Mouse (Mus musculus): ENCODE results near the gene Prss8. TPM values are rescaled to one million over a fixed set of nuclear protein-coding genes. Genes with fewer than 3 reads are reported as not detected.
"Not testable (repeated sequence)": the region's sequence is repeated elsewhere in the genome, so short reads cannot be mapped to it uniquely, and the experiment has no call there.

Prss8 gene
- polyA plus RNA-seq, 1 experiment from 2014 or later, result 47.1 TPM

- H3K27ac ChIP-seq (ENCODE audit: low read depth, low read length), result no peak within 1 kb of the TSS
- no peak within 1 kb of the TSS for H3K9ac ChIP-seq (ENCODE audit: low read depth, low read length)
- H3K36me3 ChIP-seq (ENCODE audit: control insufficient read depth, insufficient read depth, low read length), result no peaks in the 10 kb centered on the region
- H3K27me3 ChIP-seq (ENCODE audit: control insufficient read depth, insufficient read depth, low read length), result peaks cover 23% of the 10 kb centered on the region; the same call in 1 of the 2 replicates
- 74% methylated on average over 6 of the region's 6 CpGs for WGBS
- ATAC-seq (ENCODE audit: low FRiP score, low TSS enrichment), result no peak
- H3K4me1 ChIP-seq (ENCODE audit: control insufficient read depth, insufficient read depth, low read length), result peaks cover 5% of the 10 kb centered on the region; the same call in 1 of the 2 replicates
- H3K4me2 ChIP-seq (replicated peaks; ENCODE audit: low read depth, low read length), result no peak within 1 kb of the TSS
- no peaks in the 10 kb centered on the region for H3K9me3 ChIP-seq (ENCODE audit: control insufficient read depth, low read length)
- no peak within 1 kb of the TSS for H3K4me3 ChIP-seq (ENCODE audit: low read length)
Observed at GRCm38 (mm10) chr7:127946470-127947023, 16.6 kb upstream of the Prss8 start, which contains the start of gene Prss36. Gene Prss36 (minus strand): TSS chr7:127946725.

- WGBS, result 8% methylated on average over 23 of the region's 23 CpGs
- peaks cover 23% of the 10 kb centered on the region; the same call in 1 of the 2 replicates for H3K27me3 ChIP-seq (ENCODE audit: control insufficient read depth, insufficient read depth, low read length)
- no peak overlapping the region for H3K4me3 ChIP-seq (ENCODE audit: low read length)
- peaks cover 5% of the 10 kb centered on the region; the same call in 1 of the 2 replicates for H3K4me1 ChIP-seq (ENCODE audit: control insufficient read depth, insufficient read depth, low read length)
- no peaks in the 10 kb centered on the region for H3K9me3 ChIP-seq (ENCODE audit: control insufficient read depth, low read length)
- 0 out of 2 replicates have a peak, but pooled peaks have one; percentile 46 for ATAC-seq (ENCODE audit: low FRiP score, low TSS enrichment)
- H3K36me3 ChIP-seq (ENCODE audit: control insufficient read depth, insufficient read depth, low read length), result no peaks in the 10 kb centered on the region
- H3K27ac ChIP-seq (ENCODE audit: low read depth, low read length), result no peak overlapping the region
- H3K9ac ChIP-seq (ENCODE audit: low read depth, low read length), result peak overlapping the region; percentile 31; the same call in 1 of the 2 replicates
- H3K4me2 ChIP-seq (replicated peaks; ENCODE audit: low read depth, low read length), result peak overlapping the region; percentile 24; the same call in 1 of the 2 replicates
Observed at GRCm38 (mm10) chr7:127944614-127945013, 14.7 kb upstream of the Prss8 start.

GRCm38 (mm10) chr7:127942097-127942496 is 12.2 kb upstream of the Prss8 start:
- peaks cover 23% of the 10 kb centered on the region; the same call in 1 of the 2 replicates for H3K27me3 ChIP-seq (ENCODE audit: control insufficient read depth, insufficient read depth, low read length)
- H3K4me1 ChIP-seq (ENCODE audit: control insufficient read depth, insufficient read depth, low read length); H3K9ac ChIP-seq (ENCODE audit: low read depth, low read length); H3K9me3 ChIP-seq (ENCODE audit: control insufficient read depth, low read length); H3K36me3 ChIP-seq (ENCODE audit: control insufficient read depth, insufficient read depth, low read length); ATAC-seq (ENCODE audit: low FRiP score, low TSS enrichment); H3K4me3 ChIP-seq (ENCODE audit: low read length); H3K27ac ChIP-seq (ENCODE audit: low read depth, low read length); H3K4me2 ChIP-seq (replicated peaks; ENCODE audit: low read depth, low read length): not testable (repeated sequence)
- 57% methylated on average over 2 of the region's 2 CpGs for WGBS

GRCm38 (mm10) chr7:127936216-127936884 is 6.4 kb upstream of the Prss8 start:
- WGBS, result 55% methylated on average over 18 of the region's 18 CpGs
- H3K4me2 ChIP-seq (replicated peaks; ENCODE audit: low read depth, low read length), result peak overlapping the region; percentile 99
- H3K4me1 ChIP-seq (ENCODE audit: control insufficient read depth, insufficient read depth, low read length), result peaks cover 26% of the 10 kb centered on the region
- H3K9me3 ChIP-seq (ENCODE audit: control insufficient read depth, low read length), result no peaks in the 10 kb centered on the region
- H3K36me3 ChIP-seq (ENCODE audit: control insufficient read depth, insufficient read depth, low read length), result no peaks in the 10 kb centered on the region
- H3K27me3 ChIP-seq (ENCODE audit: control insufficient read depth, insufficient read depth, low read length), result no peaks in the 10 kb centered on the region
- peak overlapping the region; percentile 76 for H3K9ac ChIP-seq (ENCODE audit: low read depth, low read length)
- no peak for ATAC-seq (ENCODE audit: low FRiP score, low TSS enrichment)
- H3K4me3 ChIP-seq (ENCODE audit: low read length), result peak overlapping the region; percentile 71
- no peak overlapping the region; the same call in 1 of the 2 replicates for H3K27ac ChIP-seq (ENCODE audit: low read depth, low read length)

GRCm38 (mm10) chr7:127935748-127936159 is 5.8 kb upstream of the Prss8 start:
- ATAC-seq (ENCODE audit: low FRiP score, low TSS enrichment), result peak; percentile 32
- Histone ChIP-seq H3K9ac (ENCODE audit: low read depth, low read length) (peak overlapping the region; percentile 76), H3K4me3 (ENCODE audit: low read length) (peak overlapping the region; percentile 71), H3K4me1 (ENCODE audit: control insufficient read depth, insufficient read depth, low read length) (peaks cover 29% of the 10 kb centered on the region), H3K27me3 (ENCODE audit: control insufficient read depth, insufficient read depth, low read length) (no peaks in the 10 kb centered on the region), H3K27ac (ENCODE audit: low read depth, low read length) (no peak overlapping the region; the same call in 1 of the 2 replicates), H3K9me3 (ENCODE audit: control insufficient read depth, low read length) (no peaks in the 10 kb centered on the region), H3K36me3 (ENCODE audit: control insufficient read depth, insufficient read depth, low read length) (no peaks in the 10 kb centered on the region), H3K4me2 (replicated peaks; ENCODE audit: low read depth, low read length) (peak overlapping the region; percentile 99)
- WGBS, result under 1% methylated on average over 38 of the region's 38 CpGs

GRCm38 (mm10) chr7:127935028-127935722 is 5.3 kb upstream of the Prss8 start:
- H3K27me3 ChIP-seq (ENCODE audit: control insufficient read depth, insufficient read depth, low read length), result no peaks in the 10 kb centered on the region
- H3K9ac ChIP-seq (ENCODE audit: low read depth, low read length), result peak overlapping the region; percentile 76
- H3K9me3 ChIP-seq (ENCODE audit: control insufficient read depth, low read length), result no peaks in the 10 kb centered on the region
- peak overlapping the region; percentile 47; the same call in 1 of the 2 replicates for H3K27ac ChIP-seq (ENCODE audit: low read depth, low read length)
- H3K4me3 ChIP-seq (ENCODE audit: low read length), result peak overlapping the region; percentile 71
- peaks cover 29% of the 10 kb centered on the region for H3K4me1 ChIP-seq (ENCODE audit: control insufficient read depth, insufficient read depth, low read length)
- H3K36me3 ChIP-seq (ENCODE audit: control insufficient read depth, insufficient read depth, low read length), result no peaks in the 10 kb centered on the region
- peak; percentile 94 for ATAC-seq (ENCODE audit: low FRiP score, low TSS enrichment)
- 8% methylated on average over 31 of the region's 32 CpGs for WGBS
- H3K4me2 ChIP-seq (replicated peaks; ENCODE audit: low read depth, low read length), result peak overlapping the region; percentile 99

GRCm38 (mm10) chr7:127934075-127934474 is 4.2 kb upstream of the Prss8 start:
- no peak overlapping the region for H3K9ac ChIP-seq (ENCODE audit: low read depth, low read length)

GRCm38 (mm10) chr7:127932273-127933031 is 2.5 kb upstream of the Prss8 start:
- H3K4me2 ChIP-seq (replicated peaks; ENCODE audit: low read depth, low read length), result no peak overlapping the region
- no peaks in the 10 kb centered on the region for H3K36me3 ChIP-seq (ENCODE audit: control insufficient read depth, insufficient read depth, low read length)
- ATAC-seq (ENCODE audit: low FRiP score, low TSS enrichment), result no peak
- H3K4me3 ChIP-seq (ENCODE audit: low read length), result no peak overlapping the region
- 17% methylated on average over 13 of the region's 13 CpGs for WGBS
- H3K9me3 ChIP-seq (ENCODE audit: control insufficient read depth, low read length), result no peaks in the 10 kb centered on the region
- no peaks in the 10 kb centered on the region for H3K27me3 ChIP-seq (ENCODE audit: control insufficient read depth, insufficient read depth, low read length)
- no peak overlapping the region for H3K9ac ChIP-seq (ENCODE audit: low read depth, low read length)
- peaks cover 32% of the 10 kb centered on the region for H3K4me1 ChIP-seq (ENCODE audit: control insufficient read depth, insufficient read depth, low read length)
- peak overlapping the region; percentile 73 for H3K27ac ChIP-seq (ENCODE audit: low read depth, low read length)

More at GRCm38 (mm10) chr7:127934075-127934474, 4.2 kb upstream of the Prss8 start:
- no peak overlapping the region for H3K27ac ChIP-seq (ENCODE audit: low read depth, low read length)
- peaks cover 29% of the 10 kb centered on the region for H3K4me1 ChIP-seq (ENCODE audit: control insufficient read depth, insufficient read depth, low read length)
- H3K4me2 ChIP-seq (replicated peaks; ENCODE audit: low read depth, low read length), result no peak overlapping the region
- WGBS, result 94% methylated on average over 5 of the region's 5 CpGs
- H3K4me3 ChIP-seq (ENCODE audit: low read length), result no peak overlapping the region
- H3K9me3 ChIP-seq (ENCODE audit: control insufficient read depth, low read length), result no peaks in the 10 kb centered on the region
- H3K36me3 ChIP-seq (ENCODE audit: control insufficient read depth, insufficient read depth, low read length), result no peaks in the 10 kb centered on the region
- H3K27me3 ChIP-seq (ENCODE audit: control insufficient read depth, insufficient read depth, low read length), result no peaks in the 10 kb centered on the region
- no peak for ATAC-seq (ENCODE audit: low FRiP score, low TSS enrichment)
